Mouse (Mus musculus) thymus, postnatal 36 days (tissue): Measurements from ENCODE around the gene Vps13d.
A peak's percentile ranks its signal among the peaks of the same experiment; 100 is the strongest.
"Not testable (repeated sequence)": the region's sequence is repeated elsewhere in the genome, so short reads cannot be mapped to it uniquely, and the experiment has no call there.

Experiments
- DNase-seq, 2 experiments: peaks; one replicate each; pipeline ENCODE4 v3.0.0; 2022; ENCODE audit warnings: mixed read lengths in 2 of 2

Vps13d gene

GRCm38 (mm10) chr4:145210564-145210963 lies 15.8 kb upstream of the Vps13d start:
- no peak for DNase-seq

- DNase-seq, result no peak
Observed at GRCm38 (mm10) chr4:145209690-145210088, 14.9 kb upstream of the Vps13d start.

- DNase-seq, result no peak
Observed at GRCm38 (mm10) chr4:145209076-145209689, 14.4 kb upstream of the Vps13d start.

GRCm38 (mm10) chr4:145207718-145208371 lies 13.0 kb upstream of the Vps13d start:
- no peak for DNase-seq

- no peak for DNase-seq
Observed at GRCm38 (mm10) chr4:145204779-145205178, 10.0 kb upstream of the Vps13d start.

GRCm38 (mm10) chr4:145203305-145203704 lies 8.5 kb upstream of the Vps13d start:
- no peak for DNase-seq

- DNase-seq, result no peak
Observed at GRCm38 (mm10) chr4:145201424-145201823, 6.6 kb upstream of the Vps13d start.

GRCm38 (mm10) chr4:145199982-145200699 lies 5.3 kb upstream of the Vps13d start:
- DNase-seq, result no peak

- DNase-seq, result no peak
Observed at GRCm38 (mm10) chr4:145196586-145196985, 1.8 kb upstream of the Vps13d start.

GRCm38 (mm10) chr4:145195172-145195571 lies 367 bp upstream of the Vps13d start:
- DNase-seq, result no peak

- DNase-seq, result peak in 1 of 2 experiments; percentile 36
Observed at GRCm38 (mm10) chr4:145193991-145194511, 754 bp downstream of the Vps13d start.

GRCm38 (mm10) chr4:145193406-145193805 lies 1.4 kb downstream of the Vps13d start:
- DNase-seq, result no peak

GRCm38 (mm10) chr4:145192686-145193085 lies 2.1 kb downstream of the Vps13d start:
- DNase-seq, result no peak

GRCm38 (mm10) chr4:145188561-145188960 lies 6.2 kb downstream of the Vps13d start:
- no peak for DNase-seq

GRCm38 (mm10) chr4:145187619-145188018 lies 7.2 kb downstream of the Vps13d start:
- no peak for DNase-seq

GRCm38 (mm10) chr4:145178918-145179549 lies 15.8 kb downstream of the Vps13d start:
- no peak for DNase-seq

- not testable (repeated sequence) for DNase-seq
Observed at GRCm38 (mm10) chr4:145165542-145165941, 29.3 kb downstream of the Vps13d start.

- DNase-seq, result no peak
Observed at GRCm38 (mm10) chr4:145164111-145164510, 30.7 kb downstream of the Vps13d start.

- no peak for DNase-seq
Observed at GRCm38 (mm10) chr4:145161243-145161642, 33.6 kb downstream of the Vps13d start.

- DNase-seq, result peak; percentile 44 to 56
Observed at GRCm38 (mm10) chr4:145155956-145156355, 38.8 kb downstream of the Vps13d start.

GRCm38 (mm10) chr4:145151103-145151486 lies 43.7 kb downstream of the Vps13d start:
- no peak for DNase-seq

GRCm38 (mm10) chr4:145150345-145151102 lies 44.3 kb downstream of the Vps13d start:
- no peak for DNase-seq
